ENCODE assay signal across 20 mouse cellular contexts in the genomic region with DNA sequence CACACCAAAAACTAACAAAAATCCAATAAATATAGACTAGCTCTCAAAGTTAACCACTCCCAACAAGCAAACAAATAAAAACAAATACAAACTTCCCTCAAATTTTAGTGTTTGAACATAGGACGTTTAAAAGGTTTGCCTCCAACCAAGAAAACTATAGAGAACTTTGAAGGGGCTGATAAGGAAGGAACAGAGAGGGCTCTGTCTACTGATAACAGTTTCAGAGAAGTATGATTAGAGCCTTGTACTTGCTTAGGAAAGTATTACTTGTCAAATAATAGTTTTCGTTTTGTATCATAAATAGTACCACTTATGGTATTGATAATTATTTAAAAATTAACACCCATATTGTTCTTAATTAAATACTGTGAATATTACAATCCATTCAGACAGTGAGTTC. TPM values are rescaled to one million over a fixed set of nuclear protein-coding genes. Genes with fewer than 3 reads are reported as not detected.
DNase-seq lines count a peak whose midpoint lies in the region; ATAC-seq lines count a peak whose summit lies in the region.
"Had no signal": no experiment of that assay in that cellular context is flagged by ENCODE, and none has a peak within 500 bp of the region (broad histone marks: within the 10 kb centered on the region; RNA-seq: fewer than 3 reads in every experiment).

No protein-coding gene starts in this region.

- H3K27me3 ChIP-seq in liver, embryonic 11.5 days (replicated peaks; ENCODE audit: control insufficient read depth, insufficient read depth, low read length): no peaks in the 10 kb centered on the region
- H3K27me3 ChIP-seq in liver, embryonic 12.5 days (replicated peaks): no peaks in the 10 kb centered on the region
- no peaks in the 10 kb centered on the region for H3K27me3 ChIP-seq in liver, embryonic 16.5 days (ENCODE audit: control insufficient read depth, insufficient read depth, low read depth, low read length)
- H3K27me3 ChIP-seq: embryonic facial prominence, embryonic 15.5 days; forebrain, embryonic 12.5 days; heart, embryonic 13.5 days; hindbrain, embryonic 15.5 days had no signal

- no peak for DNase-seq in liver, embryonic 11.5 days (ENCODE audit: low spot score)
- no peak for DNase-seq in liver
- DNase-seq in layer of hippocampus, adult 8-10 months (ENCODE audit: low spot score in 2 of 2): no peak
- DNase-seq in adipocyte (ENCODE audit: low spot score): no peak
- no peak for DNase-seq in left cerebral cortex, adult 18-20 months (ENCODE audit: low spot score in 2 of 2)
- DNase-seq: adrenal gland, postnatal 10 days; cerebellum, adult 18-20 months; cerebellum, postnatal 10 days; forebrain, postnatal 0 days; gastrocnemius, adult 2 months; gastrocnemius, postnatal 25 days; heart, adult 11 months; heart, postnatal 36 days had no signal

- 0 out of 2 replicates have a peak overlapping the region, but pooled peaks have one; percentile 23 for H3K4me3 ChIP-seq in liver, embryonic 11.5 days (ENCODE audit: low read depth, low read length)
- H3K4me3 ChIP-seq in liver, embryonic 12.5 days: peak overlapping the region; percentile 41
- H3K4me3 ChIP-seq in liver, embryonic 16.5 days (ENCODE audit: low read depth, low read length): no peak overlapping the region
- H3K4me3 ChIP-seq: embryonic facial prominence, embryonic 15.5 days; forebrain, embryonic 12.5 days; gastrocnemius, adult 2 months; heart, embryonic 13.5 days; hindbrain, embryonic 15.5 days had no signal

- ATAC-seq in liver, embryonic 11.5 days (replicated peaks; ENCODE audit: low FRiP score): no peak
- ATAC-seq in liver, embryonic 12.5 days: no peak
- no peak for ATAC-seq in liver, embryonic 16.5 days (ENCODE audit: low read depth)
- ATAC-seq: forebrain, postnatal 0 days had no signal

- H3K4me1 ChIP-seq in liver, embryonic 11.5 days (replicated peaks; ENCODE audit: control insufficient read depth, insufficient read depth, low read length): peaks cover 6% of the 10 kb centered on the region
- H3K4me1 ChIP-seq in liver, embryonic 12.5 days: peaks cover 41% of the 10 kb centered on the region
- peaks cover 16% of the 10 kb centered on the region for H3K4me1 ChIP-seq in liver, embryonic 16.5 days (ENCODE audit: control insufficient read depth, low read depth, low read length)

- no peak overlapping the region for H3K9ac ChIP-seq in liver, embryonic 11.5 days (ENCODE audit: low read depth, low read length)
- no peak overlapping the region for H3K9ac ChIP-seq in liver, embryonic 12.5 days
- H3K9ac ChIP-seq in liver, embryonic 16.5 days (ENCODE audit: low read depth, low read length): no peak overlapping the region
- H3K9ac ChIP-seq: embryonic facial prominence, embryonic 15.5 days; forebrain, embryonic 12.5 days; forebrain, postnatal 0 days; heart, embryonic 13.5 days; hindbrain, embryonic 15.5 days had no signal

- 36% methylated on average over 2 of the region's 2 CpGs for WGBS in liver, embryonic 11.5 days
- WGBS in liver, embryonic 12.5 days (ENCODE audit: insufficient replicate concordance): 16% methylated on average over 2 of the region's 2 CpGs
- WGBS in liver, embryonic 16.5 days (ENCODE audit: insufficient replicate concordance): 15% methylated on average over 2 of the region's 2 CpGs

- no peaks in the 10 kb centered on the region for H3K9me3 ChIP-seq in liver, embryonic 11.5 days (ENCODE audit: control insufficient read depth, low read length)
- H3K9me3 ChIP-seq in liver, embryonic 12.5 days (replicated peaks): no peaks in the 10 kb centered on the region
- no peaks in the 10 kb centered on the region for H3K9me3 ChIP-seq in liver, embryonic 16.5 days (replicated peaks; ENCODE audit: control insufficient read depth, low read length)
- H3K9me3 ChIP-seq: embryonic facial prominence, embryonic 15.5 days; forebrain, embryonic 12.5 days; heart, embryonic 13.5 days; hindbrain, embryonic 15.5 days had no signal

- H3K4me2 ChIP-seq in liver, embryonic 11.5 days: peak overlapping the region; percentile 53
- H3K4me2 ChIP-seq in liver, embryonic 12.5 days: peak overlapping the region; percentile 63
- peak overlapping the region; percentile 44 for H3K4me2 ChIP-seq in liver, embryonic 16.5 days (ENCODE audit: low read depth, low read length)
- H3K4me2 ChIP-seq: embryonic facial prominence, embryonic 15.5 days; forebrain, embryonic 12.5 days; hindbrain, embryonic 15.5 days had no signal

- no peaks in the 10 kb centered on the region for H3K36me3 ChIP-seq in liver, embryonic 11.5 days (ENCODE audit: control insufficient read depth, insufficient read depth, low read length)
- H3K36me3 ChIP-seq in liver, embryonic 12.5 days: peaks cover 27% of the 10 kb centered on the region
- H3K36me3 ChIP-seq in liver, embryonic 16.5 days (ENCODE audit: control insufficient read depth, insufficient read depth): no peaks in the 10 kb centered on the region; the same call in 1 of the 2 replicates
- H3K36me3 ChIP-seq: embryonic facial prominence, embryonic 15.5 days; forebrain, embryonic 12.5 days; hindbrain, embryonic 15.5 days had no signal

- no peak overlapping the region for H3K27ac ChIP-seq in liver, embryonic 11.5 days (ENCODE audit: low read depth, low read length)
- no peak overlapping the region for H3K27ac ChIP-seq in liver, embryonic 12.5 days
- no peak overlapping the region for H3K27ac ChIP-seq in liver, embryonic 16.5 days (ENCODE audit: low read length)
- H3K27ac ChIP-seq: embryonic facial prominence, embryonic 15.5 days; forebrain, embryonic 12.5 days; gastrocnemius, adult 2 months; heart, embryonic 13.5 days; hindbrain, embryonic 15.5 days had no signal

RNA-seq across cellular contexts. Expression of a gene that starts 4.0 kb away (rescaled TPM):
- polyA plus RNA-seq in liver, embryonic 11.5 days (2014; fragmentation: Nextera tagmentation; extraction: Ambion mirVana): 183 and 193 TPM in 2 replicates
- polyA plus RNA-seq in liver, embryonic 12.5 days (2016; fragmentation: Nextera tagmentation; extraction: Ambion mirVana): 230 and 231 TPM in 2 replicates
- 120 and 140 TPM in 2 replicates for polyA plus RNA-seq in liver, embryonic 16.5 days (2015; fragmentation: Nextera tagmentation; extraction: Ambion mirVana)
- 10 to 100 TPM; 16.3 to 21.6 (median 17.2) TPM for total RNA-seq in layer of hippocampus, adult 8-10 months (2022)
- 10 to 100 TPM; 18.5 to 19.0 TPM for total RNA-seq in left cerebral cortex, adult 18-20 months (2021)

RNA-seq across cellular contexts. Expression of a gene that starts 42.3 kb away (rescaled TPM):
- 2.9 and 3.6 TPM in 2 replicates for polyA plus RNA-seq in liver, embryonic 11.5 days (2014; fragmentation: Nextera tagmentation; extraction: Ambion mirVana)
- 5.9 and 6.2 TPM in 2 replicates for polyA plus RNA-seq in liver, embryonic 12.5 days (2016; fragmentation: Nextera tagmentation; extraction: Ambion mirVana)
- 1.8 TPM in 2 replicates for polyA plus RNA-seq in liver, embryonic 16.5 days (2015; fragmentation: Nextera tagmentation; extraction: Ambion mirVana)
- total RNA-seq in layer of hippocampus, adult 8-10 months (2022): 1 to 10 TPM; 2.2 to 2.9 (median 2.6) TPM
- total RNA-seq in left cerebral cortex, adult 18-20 months (2021): 1 to 10 TPM; 4.9 to 5.4 TPM
- total RNA-seq: adrenal gland, postnatal 10 days; gastrocnemius, adult 2 months; gastrocnemius, postnatal 25 days had no signal
- polyA plus RNA-seq: C2C12; embryonic facial prominence, embryonic 15.5 days; heart, embryonic 13.5 days had no signal

RNA-seq across cellular contexts. Expression of a gene that starts 47.6 kb away (rescaled TPM):
- 0.52 and 0.53 TPM in 2 replicates for polyA plus RNA-seq in liver, embryonic 11.5 days (2014; fragmentation: Nextera tagmentation; extraction: Ambion mirVana)
- 0.77 and 1.3 TPM in 2 replicates for polyA plus RNA-seq in liver, embryonic 12.5 days (2016; fragmentation: Nextera tagmentation; extraction: Ambion mirVana)
- 0.47 and 0.49 TPM in 2 replicates for polyA plus RNA-seq in liver, embryonic 16.5 days (2015; fragmentation: Nextera tagmentation; extraction: Ambion mirVana)
- not detected for total RNA-seq in layer of hippocampus, adult 8-10 months (2022)
- total RNA-seq in left cerebral cortex, adult 18-20 months (2021): not detected
- total RNA-seq: adrenal gland, postnatal 10 days; gastrocnemius, adult 2 months; gastrocnemius, postnatal 25 days; heart, postnatal 36 days had no signal
